Mouse (Mus musculus): Measurements from ENCODE around the gene Gdf3. TPM values are rescaled to one million over a fixed set of nuclear protein-coding genes. Genes with fewer than 3 reads are reported as not detected.

Gene Gdf3
- polyA plus RNA-seq, 1 experiment from 2014 or later = not detected

- H3K4me2 ChIP-seq (replicated peaks) = no peak overlapping the region
- no peaks in the 10 kb centered on the region for H3K9me3 ChIP-seq (ENCODE audit: control insufficient read depth, low read length)
- H3K27me3 ChIP-seq (ENCODE audit: control insufficient read depth, insufficient read depth, low read length) = no peaks in the 10 kb centered on the region
- WGBS = 74% methylated on average over 7 of the region's 7 CpGs
- no peaks in the 10 kb centered on the region for H3K4me1 ChIP-seq (replicated peaks; ENCODE audit: control insufficient read depth, insufficient read depth, low read length)
- no peak overlapping the region for H3K27ac ChIP-seq
- DNase-seq (ENCODE audit: low spot score) (no peak), ATAC-seq (ENCODE audit: low FRiP score) (no peak)
- no peak overlapping the region for H3K9ac ChIP-seq
- no peaks in the 10 kb centered on the region for H3K36me3 ChIP-seq (replicated peaks; ENCODE audit: control insufficient read depth, insufficient read depth)
- no peak overlapping the region for H3K4me3 ChIP-seq (replicated peaks; ENCODE audit: low read length)
These were observed 9.7 kb downstream of the Gdf3 start for GRCm38 (mm10) chr6:122600066-122600646.

- 90% methylated on average over 9 of the region's 9 CpGs for WGBS
- H3K27ac ChIP-seq = no peak overlapping the region
- no peak for DNase-seq (ENCODE audit: low spot score)
- no peak overlapping the region for H3K4me2 ChIP-seq (replicated peaks)
- H3K9ac ChIP-seq = no peak overlapping the region
- no peaks in the 10 kb centered on the region for H3K4me1 ChIP-seq (replicated peaks; ENCODE audit: control insufficient read depth, insufficient read depth, low read length)
- no peaks in the 10 kb centered on the region for H3K27me3 ChIP-seq (ENCODE audit: control insufficient read depth, insufficient read depth, low read length)
- no peak for ATAC-seq (ENCODE audit: low FRiP score)
- H3K4me3 ChIP-seq (replicated peaks; ENCODE audit: low read length) = no peak overlapping the region
- no peaks in the 10 kb centered on the region for H3K9me3 ChIP-seq (ENCODE audit: control insufficient read depth, low read length)
- no peaks in the 10 kb centered on the region for H3K36me3 ChIP-seq (replicated peaks; ENCODE audit: control insufficient read depth, insufficient read depth)
These were observed 10.7 kb downstream of the Gdf3 start for GRCm38 (mm10) chr6:122599054-122599737.

GRCm38 (mm10) chr6:122598436-122598835, 11.5 kb downstream of the Gdf3 start:
- Histone ChIP-seq H3K9me3 (ENCODE audit: control insufficient read depth, low read length) (no peaks in the 10 kb centered on the region), H3K27me3 (ENCODE audit: control insufficient read depth, insufficient read depth, low read length) (no peaks in the 10 kb centered on the region), H3K9ac (no peak overlapping the region), H3K4me2 (replicated peaks) (no peak overlapping the region), H3K4me3 (replicated peaks; ENCODE audit: low read length) (no peak overlapping the region), H3K27ac (no peak overlapping the region), H3K4me1 (replicated peaks; ENCODE audit: control insufficient read depth, insufficient read depth, low read length) (no peaks in the 10 kb centered on the region), H3K36me3 (replicated peaks; ENCODE audit: control insufficient read depth, insufficient read depth) (no peaks in the 10 kb centered on the region)
- ATAC-seq (ENCODE audit: low FRiP score) (no peak), DNase-seq (ENCODE audit: low spot score) (no peak)
- WGBS = 83% methylated on average over 6 of the region's 6 CpGs

GRCm38 (mm10) chr6:122598014-122598413, 11.9 kb downstream of the Gdf3 start:
- Histone ChIP-seq H3K27ac (no peak overlapping the region), H3K9me3 (ENCODE audit: control insufficient read depth, low read length) (no peaks in the 10 kb centered on the region), H3K4me1 (replicated peaks; ENCODE audit: control insufficient read depth, insufficient read depth, low read length) (no peaks in the 10 kb centered on the region), H3K4me3 (replicated peaks; ENCODE audit: low read length) (no peak overlapping the region), H3K27me3 (ENCODE audit: control insufficient read depth, insufficient read depth, low read length) (no peaks in the 10 kb centered on the region), H3K36me3 (replicated peaks; ENCODE audit: control insufficient read depth, insufficient read depth) (no peaks in the 10 kb centered on the region), H3K9ac (no peak overlapping the region), H3K4me2 (replicated peaks) (no peak overlapping the region)
- DNase-seq (ENCODE audit: low spot score) = no peak
- 100% methylated on average over 4 of the region's 4 CpGs for WGBS
- no peak for ATAC-seq (ENCODE audit: low FRiP score)

- H3K27me3 ChIP-seq (ENCODE audit: control insufficient read depth, insufficient read depth, low read length) = no peaks in the 10 kb centered on the region
- no peaks in the 10 kb centered on the region for H3K36me3 ChIP-seq (replicated peaks; ENCODE audit: control insufficient read depth, insufficient read depth)
- H3K4me2 ChIP-seq (replicated peaks) = no peak overlapping the region
- no peak overlapping the region for H3K4me3 ChIP-seq (replicated peaks; ENCODE audit: low read length)
- no peak overlapping the region for H3K27ac ChIP-seq
- DNase-seq (ENCODE audit: low spot score) = no peak
- no peaks in the 10 kb centered on the region for H3K4me1 ChIP-seq (replicated peaks; ENCODE audit: control insufficient read depth, insufficient read depth, low read length)
- 93% methylated on average over 7 of the region's 7 CpGs for WGBS
- no peaks in the 10 kb centered on the region for H3K9me3 ChIP-seq (ENCODE audit: control insufficient read depth, low read length)
- no peak overlapping the region for H3K9ac ChIP-seq
- no peak for ATAC-seq (ENCODE audit: low FRiP score)
These were observed 13.3 kb downstream of the Gdf3 start for GRCm38 (mm10) chr6:122596608-122597007.

- ATAC-seq (ENCODE audit: low FRiP score) = peak; percentile 68; the same call in 1 of the 2 replicates
- Histone ChIP-seq H3K4me3 (replicated peaks; ENCODE audit: low read length) (no peak overlapping the region), H3K9ac (no peak overlapping the region), H3K36me3 (replicated peaks; ENCODE audit: control insufficient read depth, insufficient read depth) (no peaks in the 10 kb centered on the region), H3K9me3 (ENCODE audit: control insufficient read depth, low read length) (no peaks in the 10 kb centered on the region), H3K4me2 (replicated peaks) (no peak overlapping the region), H3K27me3 (ENCODE audit: control insufficient read depth, insufficient read depth, low read length) (no peaks in the 10 kb centered on the region), H3K4me1 (replicated peaks; ENCODE audit: control insufficient read depth, insufficient read depth, low read length) (no peaks in the 10 kb centered on the region), H3K27ac (no peak overlapping the region)
- 26% methylated on average over 7 of the region's 7 CpGs for whole genome bisulfite sequencing
- DNase-seq (ENCODE audit: low spot score) = peak; percentile 61
These were observed 14.2 kb downstream of the Gdf3 start for GRCm38 (mm10) chr6:122595637-122596036.

- Histone ChIP-seq H3K27me3 (ENCODE audit: control insufficient read depth, insufficient read depth, low read length) (no peaks in the 10 kb centered on the region), H3K9me3 (ENCODE audit: control insufficient read depth, low read length) (no peaks in the 10 kb centered on the region), H3K4me2 (replicated peaks) (no peak overlapping the region), H3K27ac (no peak overlapping the region), H3K9ac (no peak overlapping the region), H3K4me3 (replicated peaks; ENCODE audit: low read length) (no peak overlapping the region), H3K4me1 (replicated peaks; ENCODE audit: control insufficient read depth, insufficient read depth, low read length) (no peaks in the 10 kb centered on the region), H3K36me3 (replicated peaks; ENCODE audit: control insufficient read depth, insufficient read depth) (no peaks in the 10 kb centered on the region)
- ATAC-seq (ENCODE audit: low FRiP score) (no peak), DNase-seq (ENCODE audit: low spot score) (no peak)
- WGBS = 80% methylated on average over 2 of the region's 2 CpGs
These were observed 17.0 kb downstream of the Gdf3 start for GRCm38 (mm10) chr6:122592905-122593304.

GRCm38 (mm10) chr6:122591027-122591758, 18.7 kb downstream of the Gdf3 start:
- no peak overlapping the region for H3K27ac ChIP-seq
- no peaks in the 10 kb centered on the region for H3K4me1 ChIP-seq (replicated peaks; ENCODE audit: control insufficient read depth, insufficient read depth, low read length)
- H3K9ac ChIP-seq = no peak overlapping the region
- no peaks in the 10 kb centered on the region for H3K9me3 ChIP-seq (ENCODE audit: control insufficient read depth, low read length)
- H3K4me3 ChIP-seq (replicated peaks; ENCODE audit: low read length) = no peak overlapping the region
- H3K27me3 ChIP-seq (ENCODE audit: control insufficient read depth, insufficient read depth, low read length) = no peaks in the 10 kb centered on the region
- DNase-seq (ENCODE audit: low spot score) (no peak), ATAC-seq (ENCODE audit: low FRiP score) (no peak)
- 88% methylated on average over 13 of the region's 13 CpGs for WGBS
- no peak overlapping the region for H3K4me2 ChIP-seq (replicated peaks)
- H3K36me3 ChIP-seq (replicated peaks; ENCODE audit: control insufficient read depth, insufficient read depth) = no peaks in the 10 kb centered on the region

- Histone ChIP-seq H3K27me3 (ENCODE audit: control insufficient read depth, insufficient read depth, low read length) (no peaks in the 10 kb centered on the region), H3K4me1 (replicated peaks; ENCODE audit: control insufficient read depth, insufficient read depth, low read length) (no peaks in the 10 kb centered on the region), H3K9ac (no peak overlapping the region), H3K4me3 (replicated peaks; ENCODE audit: low read length) (no peak overlapping the region), H3K27ac (no peak overlapping the region), H3K9me3 (ENCODE audit: control insufficient read depth, low read length) (no peaks in the 10 kb centered on the region), H3K36me3 (replicated peaks; ENCODE audit: control insufficient read depth, insufficient read depth) (no peaks in the 10 kb centered on the region), H3K4me2 (replicated peaks) (no peak overlapping the region)
- 87% methylated on average over 1 of the region's 1 CpGs for WGBS
- DNase-seq (ENCODE audit: low spot score) = no peak
- ATAC-seq (ENCODE audit: low FRiP score) = no peak
These were observed 30.8 kb downstream of the Gdf3 start for GRCm38 (mm10) chr6:122579086-122579485.

Data from hindbrain, embryonic 14.5 days (tissue).